Mouse (Mus musculus): ENCODE data around the gene H2-K1.

DNA sequence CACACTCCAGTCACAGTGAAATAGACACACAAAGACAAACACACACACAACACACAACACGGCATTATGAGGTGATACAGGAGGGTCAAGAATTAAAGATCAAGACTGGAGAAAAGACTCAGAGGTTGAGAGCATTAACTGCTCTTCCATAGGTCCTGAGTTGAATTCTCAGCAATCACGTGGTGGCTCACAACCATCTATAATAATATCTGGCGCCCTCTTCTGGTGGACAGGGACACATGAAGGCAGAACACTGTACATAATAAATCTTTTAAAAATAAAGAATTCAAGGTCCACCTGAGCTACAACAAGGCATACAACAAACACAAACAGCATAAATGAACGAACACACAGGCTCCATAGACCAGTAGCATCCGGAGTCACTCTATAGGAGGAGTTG lies 31.2 kb downstream of the H2-K1 start:
- TF ChIP-seq CTCF (IDR thresholded peaks at IDR 0.05; ENCODE audit: low read depth, low read length): no peak
- TF ChIP-seq EP300 (IDR thresholded peaks at IDR 0.05; ENCODE audit: insufficient read depth, low read depth, low read length): no peak
